Mouse (Mus musculus) ovary, postnatal 36 days (tissue): Measurements from ENCODE around the gene Prps1.
"Not testable (repeated sequence)": the region's sequence is repeated elsewhere in the genome, so short reads cannot be mapped to it uniquely, and the experiment has no call there.

Experiments
- DNase-seq: peaks from one replicate; pipeline ENCODE4 v3.0.0; 2022; ENCODE audit warnings: low spot score, mixed read lengths

Prps1 gene

DNA sequence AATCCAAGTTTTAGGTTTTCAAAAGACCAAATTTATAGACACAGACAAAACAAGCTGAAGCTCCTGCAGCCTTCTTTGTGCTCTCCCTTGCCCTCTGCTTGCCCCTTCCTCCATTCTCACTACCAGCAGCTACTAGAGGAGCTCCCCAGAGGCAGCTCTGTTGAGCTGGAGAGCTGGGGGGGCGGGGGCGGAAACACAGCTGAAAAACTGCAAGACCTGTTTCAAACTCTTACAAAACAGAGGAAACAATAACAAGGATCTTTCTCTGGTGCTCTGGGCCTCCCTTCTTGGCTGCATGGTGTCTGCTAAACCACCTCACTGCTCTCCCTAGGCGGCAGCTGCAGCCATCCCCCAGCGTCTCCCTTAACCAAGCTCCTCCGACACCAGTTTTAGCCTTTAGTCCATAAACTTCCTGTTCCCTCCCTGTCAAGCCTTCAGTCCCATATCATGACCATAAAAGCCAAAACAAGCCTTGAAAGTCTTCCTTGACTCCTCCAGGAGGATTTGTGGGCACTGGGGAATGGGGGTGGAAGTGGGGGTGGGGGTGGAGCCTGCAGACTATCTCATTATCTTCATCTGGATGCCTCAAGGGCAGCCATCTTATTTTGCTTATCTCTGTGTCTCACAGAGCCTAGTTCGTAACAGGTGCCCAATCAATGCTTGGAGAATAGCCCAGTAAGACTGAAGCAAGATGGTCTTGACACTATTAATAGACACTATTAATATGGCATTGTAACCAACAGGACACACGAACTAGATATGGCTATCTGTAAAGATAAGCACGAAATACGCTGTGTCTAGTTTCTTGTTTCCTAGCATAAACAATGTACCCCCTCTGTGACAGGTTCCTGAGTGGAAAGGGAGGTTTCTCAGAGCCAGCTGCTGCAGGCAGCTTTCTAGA is 45.2 kb downstream of the Prps1 start:
- no peak for DNase-seq

DNA sequence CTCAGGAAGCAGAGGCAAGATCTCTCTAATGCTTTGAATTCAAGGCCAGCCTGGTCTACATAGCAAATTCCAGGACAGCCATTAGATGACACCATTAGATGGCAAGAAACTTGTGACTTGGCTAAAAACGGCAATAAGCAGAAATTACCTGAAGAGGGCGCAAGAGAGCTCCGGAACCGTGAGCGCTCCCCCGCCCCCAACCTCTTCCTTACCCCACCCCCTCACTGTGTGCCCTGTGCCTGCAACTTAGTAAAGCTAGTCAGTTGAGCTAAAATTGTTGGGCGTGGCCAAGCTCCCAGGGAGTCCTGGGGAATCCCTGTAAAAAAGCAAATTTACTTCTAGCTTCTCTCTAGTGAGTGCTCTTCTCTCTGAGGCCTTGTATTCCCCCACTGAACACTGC is 47.5 kb downstream of the Prps1 start:
- DNase-seq: peak; percentile 50

DNA sequence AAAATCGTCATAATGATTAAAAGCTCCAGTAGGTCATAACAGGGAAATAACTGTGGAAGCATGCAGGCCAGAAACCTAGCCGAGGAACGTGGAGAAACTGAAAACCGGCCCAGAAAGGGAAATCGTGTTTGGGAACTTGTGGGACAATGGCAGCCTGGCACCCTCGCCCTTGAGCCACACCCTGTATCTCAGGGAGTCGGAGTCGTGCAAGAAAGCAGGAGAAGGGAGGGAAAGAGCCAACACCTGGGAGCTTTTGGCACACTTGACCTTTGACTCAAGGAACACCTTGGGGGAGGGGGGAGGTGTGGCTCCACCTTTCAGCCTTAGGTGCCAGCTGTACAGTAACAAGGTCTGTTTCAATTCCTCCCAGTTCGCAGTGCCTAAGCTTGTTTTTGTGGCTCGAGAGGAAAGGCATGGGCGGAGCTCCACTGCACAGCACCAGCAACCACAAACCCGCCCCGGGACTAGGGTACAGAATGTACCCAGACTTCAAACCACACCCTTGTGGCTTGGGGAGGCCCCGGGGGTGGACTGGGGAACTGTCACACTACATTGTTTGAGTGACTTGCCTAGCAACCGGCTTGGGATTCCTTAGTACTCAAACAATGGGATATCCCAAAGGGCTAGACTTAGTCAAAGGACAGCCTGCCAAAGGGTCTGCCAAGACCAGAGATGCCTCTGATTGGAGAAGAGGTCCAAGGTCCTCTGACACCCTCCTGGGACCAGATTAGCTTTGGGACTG is 49.3 kb downstream of the Prps1 start:
- DNase-seq: peak; percentile 42

DNA sequence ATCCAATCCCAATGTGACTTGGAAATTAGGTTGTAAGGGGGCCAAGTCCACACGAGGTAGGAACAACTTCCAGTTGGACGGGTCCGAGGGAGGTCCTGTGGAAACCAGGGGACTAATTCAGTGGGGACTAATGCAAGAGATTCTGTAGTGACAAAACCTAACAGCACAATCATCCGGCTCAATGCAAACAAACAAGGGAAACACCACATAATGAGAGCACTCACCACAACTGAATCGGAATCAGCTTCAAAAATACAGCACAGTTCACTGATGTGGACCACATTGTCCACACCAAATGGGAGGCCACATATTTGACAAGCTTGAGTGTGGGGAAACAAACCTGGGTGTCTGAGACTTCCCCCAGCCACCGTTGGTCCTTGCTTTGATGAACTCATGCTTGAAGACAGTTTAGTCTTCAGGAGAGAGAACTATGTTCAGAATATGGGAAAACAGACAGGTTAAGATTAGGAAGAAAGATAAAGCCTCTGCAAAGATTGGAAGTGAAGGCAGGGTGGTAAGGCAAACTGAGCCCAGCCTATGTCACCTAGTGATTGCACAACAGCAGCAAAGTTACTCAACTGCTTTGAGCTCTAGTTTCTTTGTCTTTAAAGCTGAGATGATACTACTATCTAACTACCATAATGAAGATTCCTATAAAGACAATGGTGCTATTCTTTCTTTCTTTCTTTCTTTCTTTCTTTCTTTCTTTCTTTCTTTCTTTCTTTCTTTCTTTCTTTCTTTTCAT is 50.2 kb downstream of the Prps1 start:
- no peak for DNase-seq

DNA sequence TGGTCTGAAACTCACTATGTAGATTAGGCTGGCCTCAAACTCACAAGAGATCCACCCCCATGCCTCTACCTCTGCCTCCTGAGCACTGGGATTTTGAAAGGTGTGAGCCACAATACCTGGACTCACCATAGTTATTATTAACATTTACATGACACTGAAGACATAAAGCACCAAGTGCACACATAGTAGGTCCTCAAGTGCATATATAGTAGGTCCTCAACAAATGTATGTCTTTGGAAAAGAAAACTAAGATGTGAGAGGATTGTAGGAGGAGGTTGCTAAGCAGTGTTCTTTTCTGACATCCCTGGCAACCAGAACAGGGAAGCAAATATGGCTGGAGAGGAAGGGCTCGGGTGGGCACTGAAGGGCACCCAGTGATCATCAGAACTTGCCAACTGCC is 51.0 kb downstream of the Prps1 start:
- DNase-seq: no peak

DNA sequence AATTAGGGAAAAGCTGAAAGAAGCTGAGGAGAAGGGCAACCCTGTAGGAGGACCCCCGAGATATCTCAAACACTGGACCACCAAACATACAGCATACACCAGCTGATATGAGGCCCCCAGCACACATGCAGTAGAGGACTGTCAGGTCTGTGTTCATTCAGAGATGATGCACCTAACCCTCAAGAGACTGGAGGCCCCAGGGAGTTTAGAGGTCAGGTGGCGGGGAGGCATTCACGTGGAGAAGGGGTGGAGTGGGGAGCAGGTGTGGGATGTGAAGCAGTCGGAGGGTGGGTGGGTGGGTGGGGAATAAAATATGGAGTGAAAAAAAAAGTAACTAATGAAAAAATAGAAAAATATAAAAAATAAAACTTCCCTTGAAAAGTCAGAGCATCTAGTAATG is 52.4 kb downstream of the Prps1 start:
- DNase-seq: not testable (repeated sequence)

DNA sequence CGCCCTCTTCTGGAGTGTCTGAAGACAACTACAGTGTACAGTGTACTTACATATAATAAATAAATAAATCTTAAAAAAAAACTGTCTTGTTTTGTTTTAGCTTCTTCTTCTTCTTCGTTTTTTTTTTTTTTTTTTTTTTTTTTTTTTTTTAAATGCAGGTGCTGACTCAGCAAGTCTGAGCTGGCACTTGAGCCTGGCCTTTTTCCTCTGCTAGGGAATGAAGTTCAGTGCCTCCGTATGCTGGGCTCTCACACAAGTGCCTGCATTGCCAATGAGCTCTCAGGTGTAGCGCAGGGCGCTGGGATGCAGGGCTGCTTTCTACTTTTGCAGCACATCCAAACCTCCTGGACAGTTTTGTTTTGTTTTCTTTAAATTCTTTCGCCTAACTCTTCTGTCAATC is 53.4 kb downstream of the Prps1 start:
- no peak for DNase-seq

DNA sequence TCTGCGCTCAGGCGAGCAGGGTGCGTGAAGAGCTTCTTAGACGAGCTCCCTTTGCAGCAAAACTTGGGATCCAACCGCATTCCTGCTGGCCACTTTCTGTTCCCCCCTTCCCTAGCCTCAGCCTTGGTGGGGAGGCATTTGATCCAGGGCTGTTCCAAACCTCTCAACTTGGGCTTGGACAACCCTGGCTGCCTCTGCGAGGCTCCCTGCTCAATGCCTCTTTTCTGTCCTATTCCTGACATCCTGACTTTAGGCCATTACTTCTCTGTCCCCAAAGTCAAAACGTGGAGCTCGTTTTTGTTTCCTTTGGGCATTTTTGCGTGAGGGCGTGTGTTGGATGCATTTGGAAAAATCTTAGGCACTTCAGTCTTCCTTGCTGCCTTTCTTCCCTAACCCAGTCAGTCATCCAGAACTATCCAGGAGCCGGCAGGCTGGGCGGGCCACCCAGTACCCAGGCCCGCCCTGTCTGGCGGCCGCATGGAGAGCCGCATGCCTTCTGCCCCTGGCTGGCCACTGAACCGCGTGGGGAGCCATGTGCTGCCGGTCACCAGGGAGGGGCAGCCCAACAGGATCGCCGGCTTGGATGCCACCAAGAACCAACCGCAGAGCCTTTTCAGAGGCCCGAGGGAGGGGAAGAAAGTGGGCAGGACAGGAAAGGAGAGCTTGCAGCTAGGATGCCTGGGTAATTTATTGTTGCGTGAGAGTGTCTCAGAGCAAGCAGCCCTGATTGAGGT is 54.5 kb downstream of the Prps1 start:
- DNase-seq: peak; percentile 74

DNA sequence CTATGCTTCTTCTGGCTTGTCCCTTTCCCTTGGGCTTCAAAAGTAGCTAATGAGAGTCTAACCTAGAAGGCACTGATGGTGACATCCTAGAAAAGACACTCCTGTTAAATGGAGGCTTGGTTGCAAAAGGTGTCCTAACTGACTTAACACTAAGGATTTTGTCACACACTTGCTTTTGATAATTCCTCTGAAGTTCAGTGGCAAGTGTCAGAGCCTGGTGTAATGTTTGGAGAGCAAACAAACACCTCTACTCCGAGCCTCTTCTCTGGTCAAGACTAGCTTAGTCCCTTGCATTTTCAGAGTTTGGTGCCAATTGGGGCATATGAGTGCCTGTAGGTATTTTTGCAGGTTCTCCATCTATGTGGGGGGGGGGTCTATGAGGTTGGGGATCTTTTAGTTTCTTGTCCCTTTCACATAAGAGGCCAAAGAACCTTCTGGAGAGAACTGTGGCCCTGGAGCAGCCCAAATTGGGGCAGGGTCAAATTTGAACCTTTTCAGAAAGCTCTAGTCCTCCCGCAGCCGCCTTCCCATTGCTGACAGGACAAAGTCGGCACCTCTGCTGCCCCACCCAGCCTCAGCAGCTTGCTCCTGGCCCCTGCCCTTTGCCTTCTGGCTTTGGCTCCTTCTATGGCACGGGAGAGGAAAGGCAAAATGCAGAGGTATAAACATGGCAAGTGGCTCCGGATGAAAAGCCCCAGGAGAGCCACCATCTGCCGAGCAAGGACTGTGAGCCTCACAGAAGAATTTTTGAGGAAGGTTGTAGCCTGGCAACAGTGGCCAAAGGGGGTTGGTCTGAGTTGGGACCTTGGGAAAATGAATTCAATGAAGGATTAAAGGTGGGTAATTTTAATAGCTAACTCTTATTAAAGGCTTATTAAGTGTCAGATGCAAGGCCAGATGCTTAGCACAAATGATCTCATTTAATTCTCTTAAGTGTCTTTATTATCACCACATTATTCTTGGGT is 55.6 kb downstream of the Prps1 start:
- DNase-seq: no peak

DNA sequence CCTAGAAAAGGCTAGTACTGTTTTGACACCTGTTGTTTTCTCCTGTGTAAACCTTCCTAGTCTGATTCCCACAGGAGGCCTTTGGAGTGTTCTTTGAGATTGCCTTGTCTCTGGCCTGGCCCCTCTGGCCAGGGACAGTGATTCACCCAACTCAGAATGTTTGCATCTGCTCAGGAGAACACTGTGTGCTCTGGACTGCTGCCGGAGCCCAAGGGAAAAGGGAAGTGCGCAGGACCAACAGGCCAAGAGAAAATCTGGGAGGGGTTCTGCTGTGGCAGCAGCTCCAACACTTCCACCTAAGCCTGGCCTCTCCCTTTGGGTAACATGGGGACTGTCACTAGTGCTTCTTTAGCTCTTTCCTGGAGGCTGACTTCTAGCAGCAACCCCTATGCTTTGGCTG is 57.0 kb downstream of the Prps1 start:
- no peak for DNase-seq

DNA sequence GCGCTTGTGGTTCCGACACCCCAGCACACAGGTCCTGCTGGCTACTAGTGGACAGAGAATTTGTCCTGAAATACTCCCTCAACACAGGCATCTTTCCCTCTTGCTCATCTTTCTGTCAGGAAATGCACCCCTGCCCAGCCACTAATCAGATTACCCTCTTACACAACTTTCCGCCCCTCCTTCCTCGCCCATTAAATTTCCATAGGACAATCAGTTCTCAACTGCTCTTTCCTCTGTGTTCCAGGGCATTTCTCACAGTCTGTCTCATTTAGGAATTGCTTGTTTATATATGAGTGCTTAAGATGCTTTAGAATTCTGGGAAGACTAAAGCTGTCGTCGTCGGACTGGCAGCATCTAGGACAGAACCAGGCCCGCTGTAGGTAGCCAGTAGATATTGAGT is 61.9 kb downstream of the Prps1 start:
- DNase-seq: no peak

DNA sequence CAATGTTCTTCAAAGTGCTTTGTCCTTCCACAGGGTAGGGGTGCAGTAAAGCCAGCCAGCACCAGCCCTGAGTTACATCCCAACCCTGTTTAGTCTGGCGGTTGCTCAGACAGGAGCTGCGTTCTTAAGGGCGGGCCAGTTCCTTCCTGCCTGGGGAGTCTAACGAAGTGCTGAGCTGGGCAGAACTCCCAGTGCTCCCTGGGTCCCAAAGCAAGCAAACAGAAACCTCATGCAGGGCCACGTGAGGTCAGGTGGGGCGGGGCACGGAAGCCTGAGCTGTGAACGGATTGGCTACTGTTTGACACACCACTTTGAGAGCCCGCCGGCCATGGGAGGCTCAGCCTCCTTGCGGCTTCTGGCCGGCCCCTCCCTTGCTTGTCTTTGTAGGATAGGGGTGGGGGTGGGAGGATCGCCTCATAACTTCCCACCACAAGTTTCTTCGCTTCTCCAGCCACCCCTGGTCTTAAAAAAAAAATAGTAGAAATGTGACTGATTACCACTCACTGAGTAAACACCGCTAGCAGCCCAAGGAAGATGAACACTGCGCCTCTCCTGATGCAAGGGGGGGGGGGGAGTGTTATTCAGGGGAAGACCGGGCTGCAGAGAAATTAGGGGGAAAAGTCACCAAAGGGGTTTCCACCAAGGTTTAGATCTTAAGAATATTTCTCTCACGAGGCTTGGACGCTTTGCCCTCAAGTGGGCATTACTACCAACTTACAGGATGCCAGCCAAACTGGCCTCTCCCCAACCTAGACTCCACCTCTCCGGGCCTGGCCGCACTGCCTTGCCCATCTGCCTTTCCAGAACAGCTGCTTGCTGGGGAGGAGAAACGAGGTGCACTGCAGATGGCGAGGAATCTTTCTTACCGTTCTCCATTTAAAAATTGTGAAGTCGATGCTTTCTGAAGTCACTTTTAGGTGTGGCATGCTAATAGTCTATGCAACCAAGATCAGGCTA is 64.0 kb downstream of the Prps1 start:
- peak; percentile 86 for DNase-seq

DNA sequence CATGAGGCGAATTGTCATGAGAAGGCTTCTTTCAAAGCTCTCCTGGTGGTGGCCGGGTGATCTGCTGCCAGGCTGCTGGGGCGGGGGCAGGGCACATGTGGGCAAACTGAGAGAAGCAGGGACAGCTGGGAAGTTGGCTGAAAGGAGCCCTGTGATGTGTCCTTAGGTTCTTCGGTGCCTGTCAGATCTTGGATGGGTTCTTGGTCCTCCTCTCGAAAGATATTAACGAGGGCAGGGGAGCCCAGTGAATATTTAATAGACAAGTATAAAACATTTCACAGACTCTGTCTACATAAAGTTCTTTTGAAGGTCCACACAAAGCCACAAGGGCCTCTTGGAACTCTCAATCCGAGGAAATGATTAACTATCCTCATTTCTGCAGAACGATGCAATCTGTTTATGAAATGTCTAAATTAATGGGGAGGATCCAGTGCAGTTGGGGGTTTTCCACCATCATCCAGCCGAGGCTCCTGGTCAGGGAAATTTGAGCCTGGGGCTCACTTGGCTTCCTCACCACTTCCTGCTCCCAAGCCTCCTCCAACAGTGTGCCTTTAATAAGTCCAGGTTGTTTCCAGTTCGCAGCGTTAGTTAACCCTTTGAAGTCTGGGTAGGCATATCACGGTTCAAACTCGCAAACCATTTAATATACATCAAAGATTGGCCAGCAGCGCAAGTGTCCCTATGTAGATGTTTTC is 65.8 kb downstream of the Prps1 start:
- DNase-seq: no peak

DNA sequence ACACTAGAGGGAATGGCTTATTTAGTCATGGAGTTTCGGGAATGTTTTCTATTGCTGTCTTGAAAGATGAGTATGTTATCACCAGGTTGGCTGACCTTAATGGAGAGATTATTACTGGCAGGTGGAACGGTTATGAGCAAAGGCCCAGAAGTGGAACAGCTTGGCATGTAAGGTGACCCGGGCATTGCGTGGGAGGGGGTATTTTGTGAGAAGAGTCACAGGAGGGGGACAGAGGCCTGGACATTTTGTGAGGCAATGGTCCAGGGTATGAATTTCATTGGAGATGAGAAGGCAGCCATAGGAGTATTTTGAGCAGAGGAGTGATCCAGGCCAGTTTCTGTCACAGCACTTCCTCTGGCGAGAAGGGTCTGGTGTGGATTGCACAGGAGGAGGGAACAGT is 67.8 kb downstream of the Prps1 start:
- DNase-seq: no peak
